Mouse (Mus musculus) frontal cortex, postnatal 14 days (tissue): ENCODE data around the gene Phactr3.
A peak's percentile ranks its signal among the peaks of the same experiment; 100 is the strongest.

Experiments
- DNase-seq, 2 experiments: peaks; one replicate each; pipeline ENCODE4 v3.0.0; 2022; ENCODE audit warnings: low spot score in 2 of 2

The Phactr3 gene

GRCm38 (mm10) chr2:178118801-178119560, at the start of gene Phactr3:
Gene Phactr3, plus strand, starts transcription at chr2:178118975.
- peak in 1 of 2 experiments; percentile 14 for DNase-seq

- DNase-seq: peak; percentile 26 to 41
Measured at GRCm38 (mm10) chr2:178078166-178078717, 40.5 kb upstream of the Phactr3 start, which contains the start of gene Zfp931. Gene Zfp931, minus strand, starts transcription at chr2:178078476.

- no peak for DNase-seq
Measured at GRCm38 (mm10) chr2:178089586-178089985, 29.2 kb upstream of the Phactr3 start.

- DNase-seq: peak; percentile 42 to 71
Measured at GRCm38 (mm10) chr2:178098021-178098420, 20.8 kb upstream of the Phactr3 start.

- DNase-seq: peak in 1 of 2 experiments; percentile 63
Measured at GRCm38 (mm10) chr2:178101957-178102356, 16.8 kb upstream of the Phactr3 start.

- DNase-seq: peak in 1 of 2 experiments; percentile 37
Measured at GRCm38 (mm10) chr2:178117946-178118345, 829 bp upstream of the Phactr3 start.

GRCm38 (mm10) chr2:178119561-178120355, 983 bp downstream of the Phactr3 start:
- DNase-seq: peak in 1 of 2 experiments; percentile 3

GRCm38 (mm10) chr2:178120356-178120645, 1.5 kb downstream of the Phactr3 start:
- DNase-seq: no peak

- DNase-seq: peak in 1 of 2 experiments; percentile 2
Measured at GRCm38 (mm10) chr2:178120651-178121374, 2.0 kb downstream of the Phactr3 start.

- no peak for DNase-seq
Measured at GRCm38 (mm10) chr2:178121375-178121688, 2.6 kb downstream of the Phactr3 start.

GRCm38 (mm10) chr2:178121946-178122665, 3.3 kb downstream of the Phactr3 start:
- peak; percentile 1 to 3 for DNase-seq

- DNase-seq: peak; percentile 1 to 2
Measured at GRCm38 (mm10) chr2:178123466-178123865, 4.7 kb downstream of the Phactr3 start.

- DNase-seq: peak; percentile 2 to 3
Measured at GRCm38 (mm10) chr2:178125427-178125826, 6.7 kb downstream of the Phactr3 start.

- DNase-seq: peak; percentile 2 to 3
Measured at GRCm38 (mm10) chr2:178126041-178126820, 7.5 kb downstream of the Phactr3 start.

GRCm38 (mm10) chr2:178128594-178128993, 9.8 kb downstream of the Phactr3 start:
- peak; percentile 3 to 4 for DNase-seq

- DNase-seq: peak; percentile 16 to 18
Measured at GRCm38 (mm10) chr2:178129161-178129560, 10.4 kb downstream of the Phactr3 start.

GRCm38 (mm10) chr2:178129676-178130075, 10.9 kb downstream of the Phactr3 start:
- DNase-seq: peak; percentile 2 to 3

- peak in 1 of 2 experiments; percentile 2 for DNase-seq
Measured at GRCm38 (mm10) chr2:178130536-178130935, 11.8 kb downstream of the Phactr3 start.

- DNase-seq: peak in 1 of 2 experiments; percentile 1
Measured at GRCm38 (mm10) chr2:178131011-178131410, 12.2 kb downstream of the Phactr3 start.

- peak in 1 of 2 experiments; percentile 2 for DNase-seq
Measured at GRCm38 (mm10) chr2:178131606-178132365, 13.0 kb downstream of the Phactr3 start.
